Mouse (Mus musculus) myocyte (in vitro differentiated cells): ENCODE measurements at regions not wholly inside any gene's neighbourhood (a gene's known extent, or its start where the extent isn't known, plus 50 kb on each side); places are given as distances from the start of the nearest gene placed in this dataset.

Experiments used
- CEBPB ChIP-seq: IDR thresholded peaks from 2 replicates; pipeline ENCODE4 v1.6.1; 2011; ENCODE audit warnings: mild to moderate bottlenecking, moderate library complexity; ENCODE audit not compliant: poor library complexity, insufficient read depth, severe bottlenecking
- E2F4 ChIP-seq: IDR thresholded peaks from one replicate; pipeline ENCODE4 v1.6.1; 2011; ENCODE audit warnings: mild to moderate bottlenecking, control low read depth, moderate library complexity; ENCODE audit not compliant: insufficient read depth
- MAX ChIP-seq: IDR thresholded peaks from one replicate; pipeline ENCODE4 v1.6.1; 2011; ENCODE audit warnings: low read depth, mild to moderate bottlenecking, control low read depth
- MYOD1 ChIP-seq, 3 experiments: IDR thresholded peaks; one replicate each; pipeline ENCODE4 v1.6.1; 2011; ENCODE audit warnings: control low read depth in 2 of 3, low read depth in 2 of 3, mild to moderate bottlenecking in 2 of 3, moderate library complexity in 1 of 3; ENCODE audit not compliant: insufficient read length in 2 of 3, control insufficient read depth in 1 of 3
- MYOG ChIP-seq, 3 experiments: IDR thresholded peaks; one replicate each; pipeline ENCODE4 v1.6.1; 2011; ENCODE audit warnings: control low read depth in 2 of 3, low read depth in 2 of 3, mild to moderate bottlenecking in 2 of 3; ENCODE audit not compliant: insufficient read length in 2 of 3, control insufficient read depth in 1 of 3, insufficient read depth in 1 of 3
- POLR2A ChIP-seq: IDR thresholded peaks from one replicate; pipeline ENCODE4 v1.6.1; 2011; ENCODE audit warnings: low read depth, mild to moderate bottlenecking, control low read depth, moderate library complexity; ENCODE audit not compliant: insufficient read length
- POLR2AphosphoS2 ChIP-seq: IDR thresholded peaks from one replicate; pipeline ENCODE4 v1.6.1; 2011; ENCODE audit warnings: low read depth, control low read depth; ENCODE audit not compliant: insufficient read length
- TCF3 ChIP-seq: IDR thresholded peaks from one replicate; pipeline ENCODE4 v1.6.1; 2011; ENCODE audit warnings: low read depth, control low read depth; ENCODE audit not compliant: insufficient read length
- USF1 ChIP-seq: IDR thresholded peaks from one replicate; pipeline ENCODE4 v1.6.1; 2011; ENCODE audit warnings: low read depth, mild to moderate bottlenecking, control low read depth, moderate library complexity

GRCm38 (mm10) chr7:83015756-83016155, 148.6 kb downstream of the Mex3b start:
- no peak for TF ChIP-seq MYOG (IDR thresholded peaks at IDR 0.05; ENCODE audit: control insufficient read depth in 1 of 3, insufficient read depth in 1 of 3, insufficient read length in 2 of 3, low read depth in 2 of 3)
- no peak for TF ChIP-seq POLR2A
- TF ChIP-seq MYOD1 (IDR thresholded peaks at IDR 0.05; ENCODE audit: control insufficient read depth in 1 of 3, insufficient read length in 2 of 3, low read depth in 2 of 3): no peak
- no peak for TF ChIP-seq POLR2AphosphoS2
- TF ChIP-seq MAX: no peak
- no peak for TF ChIP-seq CEBPB
- TF ChIP-seq E2F4: no peak
- TF ChIP-seq USF1: no peak
- no peak for TF ChIP-seq TCF3
